Mouse (Mus musculus): Measurements from ENCODE around the gene Erh. TPM values are rescaled to one million over a fixed set of nuclear protein-coding genes. Genes with fewer than 3 reads are reported as not detected.

The Erh gene
- polyA plus RNA-seq, 1 experiment: 101 TPM

DNA sequence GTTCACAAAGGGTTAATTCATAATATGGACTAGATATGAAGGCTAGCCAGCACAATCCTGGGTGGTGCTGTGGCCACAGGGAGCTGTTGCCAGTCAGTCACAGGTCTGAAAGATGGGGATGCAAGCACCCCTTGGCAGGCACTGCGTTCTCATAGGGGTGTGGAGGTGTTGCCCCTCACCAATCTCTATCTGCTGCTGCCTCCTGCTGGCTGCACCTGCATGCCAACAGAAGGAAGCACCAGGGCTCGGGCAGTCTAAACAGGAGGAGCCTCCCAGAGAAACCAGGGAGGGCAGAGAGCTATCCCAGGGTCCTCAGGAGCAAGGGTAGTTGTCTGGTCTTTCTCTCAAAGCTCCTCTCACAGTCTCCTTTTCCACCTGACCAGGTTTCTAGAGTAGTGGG lies 59.2 kb downstream of the Erh start:
- no peaks in the 10 kb centered on the region for H3K4me1 ChIP-seq (ENCODE audit: control insufficient read depth, insufficient read depth, low read length)
- H3K36me3 ChIP-seq (ENCODE audit: control insufficient read depth, insufficient read depth, low read length): no peaks in the 10 kb centered on the region
- no peaks in the 10 kb centered on the region for H3K27me3 ChIP-seq (ENCODE audit: control insufficient read depth, insufficient read depth, low read length)
- H3K27ac ChIP-seq (ENCODE audit: control insufficient read depth, insufficient read depth, low read depth, low read length): no peak overlapping the region
- TF ChIP-seq CTCF (IDR thresholded peaks at IDR 0.05; ENCODE audit: control insufficient read depth, insufficient read depth, insufficient replicate concordance, low read depth, low read length): peak; percentile 17; the same call in 1 of the 2 replicates
- TF ChIP-seq POLR2A (IDR thresholded peaks at IDR 0.05; ENCODE audit: control insufficient read depth, low read depth, low read length): no peak
- H3K4me3 ChIP-seq (ENCODE audit: control insufficient read depth, low read depth, low read length): no peak overlapping the region

Other genes with a start within 250 kb of the Erh start
- gene Dcaf5, start 207.7 kb downstream of the Erh start, polyA plus RNA-seq (2012; rRNA removed): 97.1 and 102 TPM in 2 replicates
- gene Exd2, start 181.2 kb downstream of the Erh start, polyA plus RNA-seq (2012; rRNA removed): 19.0 and 24.2 TPM in 2 replicates
- gene Galnt16, start 126.1 kb downstream of the Erh start, polyA plus RNA-seq (2012; rRNA removed): 1.5 and 1.7 TPM in 2 replicates
- 10.7 and 12.0 TPM in 2 replicates for gene Slc39a9, start 458 bp downstream of the Erh start, polyA plus RNA-seq (2012; rRNA removed)
- gene Plekhd1, start 48.2 kb upstream of the Erh start, polyA plus RNA-seq (2012; rRNA removed): 6.9 and 7.6 TPM in 2 replicates
- gene Ccdc177, start 116.3 kb upstream of the Erh start, polyA plus RNA-seq (2012; rRNA removed): 0.05 TPM in 2 replicates
- 46.0 and 48.2 TPM in 2 replicates for gene Susd6, start 146.2 kb upstream of the Erh start, polyA plus RNA-seq (2012; rRNA removed)